Mouse (Mus musculus) CH12.LX (cell line): ENCODE measurements around the gene Eloa. TPM values are rescaled to one million over a fixed set of nuclear protein-coding genes. Genes with fewer than 3 reads are reported as not detected.

Experiments used
- DNase-seq: peaks from one replicate; pipeline ENCODE4 v3.0.0-alpha.2; 2013; ENCODE audit errors: extremely low read depth
- H3K27ac ChIP-seq: 2 replicates; pipeline ENCODE4 v1.5.1; 2012; ENCODE audit warnings: low read depth, mild to moderate bottlenecking, control low read depth, moderate library complexity; ENCODE audit not compliant: insufficient read depth
- H3K27me3 ChIP-seq: replicated peaks from 2 replicates; pipeline ENCODE3; 2012; ENCODE audit warnings: inconsistent platforms
- H3K36me3 ChIP-seq, 2 experiments: replicated peaks in 1 of 2; 2 replicates each; pipeline versions ENCODE3 to v1.6.1; 2012; ENCODE audit warnings: inconsistent platforms in 1 of 2, low read length in 1 of 2, mild to moderate bottlenecking in 1 of 2, mixed read lengths in 1 of 2, moderate library complexity in 1 of 2; ENCODE audit not compliant: control insufficient read depth in 1 of 2, insufficient read depth in 1 of 2
- H3K4me1 ChIP-seq, 2 experiments: 2 replicates each; pipeline ENCODE4 v1.6.1; 2012; ENCODE audit warnings: inconsistent platforms in 1 of 2, moderate library complexity in 1 of 2; ENCODE audit not compliant: insufficient read depth in 2 of 2, control insufficient read depth in 1 of 2
- H3K4me2 ChIP-seq: 2 replicates; pipeline ENCODE4 v1.6.1; 2012; ENCODE audit warnings: low read depth, mild to moderate bottlenecking, control low read depth; ENCODE audit not compliant: poor library complexity, insufficient read depth, severe bottlenecking
- H3K4me3 ChIP-seq, 3 experiments: fragments of 150-350 bp in 1 of 3; sonication (generic) in 1 of 3; replicated peaks in 1 of 3; 2 replicates each; pipeline versions ENCODE3 to v1.5.1; 2011 to 2012; ENCODE audit warnings: low read depth in 2 of 3, low read length in 2 of 3, mild to moderate bottlenecking in 2 of 3, moderate library complexity in 2 of 3, control low read depth in 1 of 3, improper control_type of control experiment in 1 of 3, inconsistent platforms in 1 of 3, mixed read lengths in 1 of 3; ENCODE audit not compliant: poor library complexity in 1 of 3
- H3K79me2 ChIP-seq: replicated peaks from 2 replicates; pipeline ENCODE4 v1.6.1; 2012; ENCODE audit warnings: mild to moderate bottlenecking, moderate library complexity; ENCODE audit not compliant: control insufficient read depth, poor library complexity, insufficient read depth, severe bottlenecking; ENCODE audit errors: extremely low read depth
- H3K9ac ChIP-seq: 2 replicates; pipeline ENCODE4 v1.6.1; 2012; ENCODE audit warnings: low read depth, mild to moderate bottlenecking, control low read depth, moderate library complexity; ENCODE audit not compliant: insufficient read depth
- H3K9me3 ChIP-seq: replicated peaks from 2 replicates; pipeline ENCODE3; 2012; ENCODE audit warnings: low read length, inconsistent platforms, mixed read lengths
- BHLHE40 ChIP-seq: IDR thresholded peaks from 2 replicates; pipeline ENCODE4 v1.6.1; 2011; ENCODE audit warnings: mild to moderate bottlenecking, low read depth, low read length, improper control_type of control experiment
- CHD1 ChIP-seq: IDR thresholded peaks from 2 replicates; pipeline ENCODE4 v1.6.1; 2012; ENCODE audit warnings: low read depth, low read length, improper control_type of control experiment, inconsistent platforms
- CHD2 ChIP-seq: IDR thresholded peaks from 2 replicates; pipeline ENCODE4 v1.6.1; 2011; ENCODE audit warnings: low read length, improper control_type of control experiment
- CTCF ChIP-seq, 2 experiments: IDR thresholded peaks in 1 of 2; conservative IDR thresholded peaks in 1 of 2; 2 replicates each; pipeline ENCODE4 v1.5.1; 2011 to 2012; ENCODE audit warnings: low read depth in 2 of 2, low read length in 2 of 2, improper control_type of control experiment in 1 of 2, inconsistent platforms in 1 of 2, mild to moderate bottlenecking in 1 of 2, moderate library complexity in 1 of 2
- EP300 ChIP-seq: IDR thresholded peaks from 2 replicates; pipeline ENCODE4 v1.6.1; 2011; ENCODE audit warnings: low read length, improper control_type of control experiment
- ETS1 ChIP-seq: conservative IDR thresholded peaks from 2 replicates; pipeline ENCODE4 v1.6.1; 2012; ENCODE audit warnings: low read depth, mild to moderate bottlenecking, inconsistent platforms, low read length, improper control_type of control experiment, moderate library complexity
- HCFC1 ChIP-seq: IDR thresholded peaks from 2 replicates; pipeline ENCODE4 v1.6.1; 2012; ENCODE audit warnings: low read depth, mild to moderate bottlenecking, inconsistent platforms, low read length, improper control_type of control experiment
- IRF4 ChIP-seq: IDR thresholded peaks from 2 replicates; pipeline ENCODE4 v1.6.1; 2014; ENCODE audit warnings: low read depth, mild to moderate bottlenecking, inconsistent platforms, low read length, improper control_type of control experiment
- JUN ChIP-seq: IDR thresholded peaks from 2 replicates; pipeline ENCODE4 v1.6.1; 2011; ENCODE audit warnings: low read depth, mild to moderate bottlenecking, low read length, improper control_type of control experiment, moderate library complexity; ENCODE audit not compliant: insufficient read depth
- JUND ChIP-seq: conservative IDR thresholded peaks from 2 replicates; pipeline ENCODE4 v1.6.1; 2011; ENCODE audit warnings: low read depth, low read length, improper control_type of control experiment
- KAT2A ChIP-seq: IDR thresholded peaks from 2 replicates; pipeline ENCODE4 v1.6.1; 2012; ENCODE audit warnings: low read length, improper control_type of control experiment, inconsistent platforms; ENCODE audit not compliant: insufficient replicate concordance
- MAFK ChIP-seq: IDR thresholded peaks from 2 replicates; pipeline ENCODE4 v1.6.1; 2011; ENCODE audit warnings: low read length, improper control_type of control experiment; ENCODE audit not compliant: insufficient replicate concordance
- MAX ChIP-seq: IDR thresholded peaks from 2 replicates; pipeline ENCODE4 v1.6.1; 2011; ENCODE audit warnings: low read length, improper control_type of control experiment
- MXI1 ChIP-seq: IDR thresholded peaks from 2 replicates; pipeline ENCODE4 v1.6.1; 2011; ENCODE audit warnings: mild to moderate bottlenecking, low read depth, low read length, improper control_type of control experiment
- NELFE ChIP-seq: IDR thresholded peaks from 2 replicates; pipeline ENCODE4 v1.6.1; 2011; ENCODE audit warnings: low read depth, low read length, improper control_type of control experiment
- NRF1 ChIP-seq: IDR thresholded peaks from 2 replicates; pipeline ENCODE4 v1.6.1; 2014; ENCODE audit warnings: low read depth, mild to moderate bottlenecking, inconsistent platforms, low read length, improper control_type of control experiment, moderate library complexity
- POLR2A ChIP-seq: IDR thresholded peaks from 2 replicates; pipeline ENCODE4 v1.6.1; 2011; ENCODE audit warnings: low read depth, mild to moderate bottlenecking, improper control_type of control experiment, low read length
- POLR2AphosphoS2 ChIP-seq: IDR thresholded peaks from 2 replicates; pipeline ENCODE4 v1.6.1; 2011; ENCODE audit warnings: low read depth, low read length, improper control_type of control experiment
- RAD21 ChIP-seq: IDR thresholded peaks from 2 replicates; pipeline ENCODE4 v1.6.1; 2011; ENCODE audit warnings: low read depth, mild to moderate bottlenecking, low read length, improper control_type of control experiment, moderate library complexity
- SIN3A ChIP-seq: IDR thresholded peaks from 2 replicates; pipeline ENCODE4 v1.6.1; 2012; ENCODE audit warnings: low read length, improper control_type of control experiment, inconsistent platforms
- SMC3 ChIP-seq: IDR thresholded peaks from 2 replicates; pipeline ENCODE4 v1.6.1; 2011; ENCODE audit warnings: low read depth, low read length, improper control_type of control experiment
- TCF12 ChIP-seq: IDR thresholded peaks from 2 replicates; pipeline ENCODE4 v1.6.1; 2014; ENCODE audit warnings: low read depth, mild to moderate bottlenecking, inconsistent platforms, low read length, improper control_type of control experiment
- UBTF ChIP-seq: IDR thresholded peaks from 2 replicates; pipeline ENCODE4 v1.6.1; 2012; ENCODE audit warnings: low read depth, mild to moderate bottlenecking, inconsistent platforms, low read length, improper control_type of control experiment, moderate library complexity
- USF1 ChIP-seq: IDR thresholded peaks from 2 replicates; pipeline ENCODE4 v1.6.1; 2014; ENCODE audit warnings: low read depth, mild to moderate bottlenecking, inconsistent platforms, low read length, improper control_type of control experiment
- USF2 ChIP-seq: conservative IDR thresholded peaks from 2 replicates; pipeline ENCODE4 v1.6.1; 2011; ENCODE audit warnings: low read depth, low read length, improper control_type of control experiment
- ZC3H11A ChIP-seq: IDR thresholded peaks from 2 replicates; pipeline ENCODE4 v1.6.1; 2012; ENCODE audit warnings: low read depth, mild to moderate bottlenecking, inconsistent platforms, low read length, improper control_type of control experiment
- ZMIZ1 ChIP-seq: IDR thresholded peaks from 2 replicates; pipeline ENCODE4 v1.6.1; 2012; ENCODE audit warnings: low read depth, mild to moderate bottlenecking, inconsistent platforms, low read length, improper control_type of control experiment
- ZNF384 ChIP-seq: IDR thresholded peaks from 2 replicates; pipeline ENCODE4 v1.6.1; 2012; ENCODE audit warnings: low read depth, low read length, improper control_type of control experiment, inconsistent platforms
- dilution Hi-C: fragments of 300-500 bp; cut with MboI; formaldehyde crosslinking; loops from 2 replicates; pipeline ENCODE4 v1.14.3; 2020; ENCODE audit warnings: low sequenced_read_pairs; ENCODE audit not compliant: extremely low pct_unique_long_range_greater_than_20kb, extremely low pct_ligation_motif_present
- in situ Hi-C: fragments of 300-500 bp; cut with MboI; formaldehyde crosslinking; loops from 3 replicates; pipeline ENCODE4 v1.14.3; 2019; ENCODE audit warnings: low sequenced_read_pairs, low pct_ligation_motif_present, low pct_unique_long_range_greater_than_20kb, mixed read lengths
- polyA plus RNA-seq: library from polyadenylated mRNA; unstranded; fragments of >175 nt; gene quantifications from 2 replicates; pipeline ENCODE4 v1.2.1, GENCODE M21; 2012; ENCODE audit warnings: low read depth; ENCODE audit not compliant: insufficient read length
- total RNA-seq, 2 experiments: library from RNA; depleted of rRNA; stranded (reverse); fragments of 300-350 nt in 1 of 2; fragments of >200 nt in 1 of 2; gene quantifications; 2 replicates each; pipeline ENCODE4 v1.2.3; 2012 to 2014

Eloa gene
- total and polyA plus RNA-seq, 3 experiments = 45.8 to 66.2 (median 66.0) TPM

GRCm38 (mm10) chr4:135987714-135988113 is 33.8 kb downstream of the Eloa start:
- Histone ChIP-seq H3K9ac (peak overlapping the region; percentile 70), H3K9me3 (peaks cover 7% of the 10 kb centered on the region), H3K4me1 (peaks cover 2 to 26% of the 10 kb centered on the region in 2 experiments; a peak in 2 of 4 replicates)
- TF ChIP-seq KAT2A (no peak), POLR2AphosphoS2 (no peak), IRF4 (no peak), USF1 (no peak), JUND (no peak), SIN3A (no peak), USF2 (no peak), BHLHE40 (no peak), HCFC1 (no peak), SMC3 (no peak), MXI1 (no peak), CHD2 (no peak), CTCF (conservative IDR thresholded peaks at IDR 0.05 in 1 of 2, IDR thresholded peaks at IDR 0.05 in 1 of 2; ENCODE audit: low read depth in 2 of 2, low read length in 2 of 2) (no peak)
- TF ChIP-seq, all 38 proteins: peak for 0
- Histone ChIP-seq H3K4me2 (peak overlapping the region; percentile 82), H3K27me3 (no peaks in the 10 kb centered on the region), H3K27ac (no peak overlapping the region), H3K79me2 (peaks cover 21% of the 10 kb centered on the region), H3K36me3 (peaks cover 17 to 28% of the 10 kb centered on the region in 2 experiments), H3K4me3 (peak overlapping the region in 2 of 3 experiments; percentile 62 to 99)
- in situ Hi-C loops (loop anchor here (5.0 kb wide), 1 partner anchor 45 kb away; no protein-coding TSS in a partner anchor), dilution Hi-C loops (no loop called here)
- no peak for DNase-seq

GRCm38 (mm10) chr4:135986943-135987710 is 34.4 kb downstream of the Eloa start, which contains the start of gene Pithd1:
Pithd1 (minus strand) TSS chr4:135987264.
- H3K36me3 ChIP-seq = peaks cover 18 to 30% of the 10 kb centered on the region in 2 experiments
- peaks cover 7% of the 10 kb centered on the region for H3K9me3 ChIP-seq
- DNase-seq = peak; percentile 91
- peak within 1 kb of the TSS; percentile 14; the same call in 1 of the 2 replicates for H3K27ac ChIP-seq
- in situ Hi-C loops (loop anchor here (5.0 kb wide), 1 partner anchor 45 kb away; no protein-coding TSS in a partner anchor), dilution Hi-C loops (no loop called here)
- H3K4me2 ChIP-seq = peak within 1 kb of the TSS; percentile 82
- peak within 1 kb of the TSS; percentile 96 to 99 (median 96) for H3K4me3 ChIP-seq
- H3K27me3 ChIP-seq = no peaks in the 10 kb centered on the region
- peak within 1 kb of the TSS; percentile 70 for H3K9ac ChIP-seq
- H3K79me2 ChIP-seq = peaks cover 21% of the 10 kb centered on the region
- peaks cover 2 to 26% of the 10 kb centered on the region in 2 experiments; a peak in 2 of 4 replicates for H3K4me1 ChIP-seq
- TF ChIP-seq CHD2 = no peak
- peak; percentile 84 for TF ChIP-seq MAX
- no peak for TF ChIP-seq ZNF384
- TF ChIP-seq RAD21 = no peak
- TF ChIP-seq USF1 = no peak
- TF ChIP-seq USF2 = no peak
- TF ChIP-seq EP300 = no peak
- peak; percentile 50; the same call in 1 of the 2 replicates for TF ChIP-seq IRF4
- TF ChIP-seq UBTF = peak; percentile 94
- TF ChIP-seq TCF12 = peak; percentile 82
- TF ChIP-seq BHLHE40 = 0 out of 2 replicates have a peak, but pooled peaks have one; percentile 14
- TF ChIP-seq POLR2AphosphoS2 = peak; percentile 88; the same call in 1 of the 2 replicates
- no peak for TF ChIP-seq MAFK
- TF ChIP-seq JUND = no peak
- peak; percentile 99 for TF ChIP-seq NRF1
- TF ChIP-seq MXI1 = peak; percentile 86
- peak; percentile 96 for TF ChIP-seq NELFE
- peak; percentile 97 for TF ChIP-seq POLR2A
- no peak for TF ChIP-seq CHD1
- TF ChIP-seq ZC3H11A = no peak
- TF ChIP-seq ZMIZ1 = peak; percentile 97
- peak; percentile 92 for TF ChIP-seq SIN3A
- TF ChIP-seq KAT2A = no peak
- TF ChIP-seq CTCF (conservative IDR thresholded peaks at IDR 0.05 in 1 of 2, IDR thresholded peaks at IDR 0.05 in 1 of 2; ENCODE audit: low read depth in 2 of 2, low read length in 2 of 2) = peak in 1 of 2 experiments; percentile 35; a peak in 1 of 4 replicates
- no peak for TF ChIP-seq ETS1
- peak; percentile 76 for TF ChIP-seq HCFC1
- TF ChIP-seq JUN = no peak
